Mouse (Mus musculus): ENCODE measurements around the gene Smim20. TPM values are rescaled to one million over a fixed set of nuclear protein-coding genes. Genes with fewer than 3 reads are reported as not detected.
A peak's percentile ranks its signal among the peaks of the same experiment; 100 is the strongest.

Gene Smim20
- polyA plus RNA-seq, 1 experiment from 2014 or later, result 171 TPM

GRCm38 (mm10) chr5:53242865-53243499 is 23.9 kb upstream of the Smim20 start:
- Histone ChIP-seq H3K36me3 (no peaks in the 10 kb centered on the region), H3K9me3 (replicated peaks) (no peaks in the 10 kb centered on the region), H3K4me2 (no peak overlapping the region), H3K9ac (no peak overlapping the region), H3K4me1 (replicated peaks) (peaks cover 11% of the 10 kb centered on the region), H3K4me3 (no peak overlapping the region), H3K27ac (no peak overlapping the region), H3K27me3 (no peaks in the 10 kb centered on the region)
- no peak for ATAC-seq (replicated peaks; ENCODE audit: insufficient number of reproducible peaks, insufficient read depth, low FRiP score, low read depth)
- WGBS, result 78% methylated on average over 7 of the region's 7 CpGs

- no peak overlapping the region for H3K4me3 ChIP-seq
- H3K4me1 ChIP-seq (replicated peaks), result peaks cover 11% of the 10 kb centered on the region
- 68% methylated on average over 10 of the region's 10 CpGs for WGBS
- H3K9me3 ChIP-seq (replicated peaks), result no peaks in the 10 kb centered on the region
- no peak overlapping the region for H3K27ac ChIP-seq
- ATAC-seq (replicated peaks; ENCODE audit: insufficient number of reproducible peaks, insufficient read depth, low FRiP score, low read depth), result no peak
- H3K27me3 ChIP-seq, result no peaks in the 10 kb centered on the region
- no peak overlapping the region for H3K9ac ChIP-seq
- no peaks in the 10 kb centered on the region for H3K36me3 ChIP-seq
- no peak overlapping the region for H3K4me2 ChIP-seq
These were observed 22.9 kb upstream of the Smim20 start for GRCm38 (mm10) chr5:53243933-53244332.

- Histone ChIP-seq H3K27ac (no peak overlapping the region), H3K36me3 (no peaks in the 10 kb centered on the region), H3K9ac (no peak overlapping the region), H3K9me3 (replicated peaks) (no peaks in the 10 kb centered on the region), H3K4me3 (no peak overlapping the region), H3K27me3 (no peaks in the 10 kb centered on the region), H3K4me2 (no peak overlapping the region), H3K4me1 (replicated peaks) (peaks cover 15% of the 10 kb centered on the region)
- WGBS, result 84% methylated on average over 11 of the region's 11 CpGs
- ATAC-seq (replicated peaks; ENCODE audit: insufficient number of reproducible peaks, insufficient read depth, low FRiP score, low read depth), result no peak
These were observed 18.4 kb upstream of the Smim20 start for GRCm38 (mm10) chr5:53248499-53248898.

DNA sequence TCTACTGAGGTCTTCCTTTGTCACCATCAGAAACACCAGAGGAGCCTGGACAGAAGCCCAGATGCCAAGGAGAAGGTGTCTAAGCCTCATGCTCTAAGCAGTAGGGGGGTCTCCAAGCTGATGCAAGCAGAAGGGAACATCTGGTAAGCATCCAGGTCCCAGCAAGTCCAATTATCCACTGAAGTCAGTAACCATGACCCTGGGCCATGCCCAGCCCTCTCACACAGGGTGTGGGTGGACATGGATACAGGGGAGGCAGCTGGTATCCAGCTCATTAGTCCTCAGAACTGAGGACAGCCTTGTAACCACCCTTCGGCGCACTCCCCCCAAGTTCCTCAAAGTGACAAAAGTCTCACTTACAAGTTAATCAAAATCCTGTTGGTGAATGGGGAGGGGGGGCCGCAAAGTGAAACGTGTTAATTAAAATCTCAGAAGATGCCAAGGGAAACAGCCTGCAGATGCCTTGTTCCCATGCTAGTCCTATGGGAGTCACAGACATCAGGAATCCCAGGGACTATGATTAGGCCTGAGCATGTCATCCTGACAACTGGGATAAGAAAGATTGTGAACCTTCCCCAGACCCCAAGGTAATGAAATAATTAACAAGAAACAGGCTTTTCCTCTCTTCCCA is 17.3 kb upstream of the Smim20 start:
- ATAC-seq (replicated peaks; ENCODE audit: insufficient number of reproducible peaks, insufficient read depth, low FRiP score, low read depth), result no peak
- Histone ChIP-seq H3K4me3 (no peak overlapping the region), H3K9me3 (replicated peaks) (no peaks in the 10 kb centered on the region), H3K4me2 (no peak overlapping the region), H3K27me3 (no peaks in the 10 kb centered on the region), H3K36me3 (no peaks in the 10 kb centered on the region), H3K9ac (no peak overlapping the region), H3K4me1 (replicated peaks) (peaks cover 15% of the 10 kb centered on the region), H3K27ac (no peak overlapping the region)
- WGBS, result 75% methylated on average over 4 of the region's 4 CpGs

GRCm38 (mm10) chr5:53254154-53254553 is 12.7 kb upstream of the Smim20 start:
- H3K9ac ChIP-seq, result no peak overlapping the region
- no peak overlapping the region for H3K27ac ChIP-seq
- H3K27me3 ChIP-seq, result peaks cover 6% of the 10 kb centered on the region; the same call in 1 of the 2 replicates
- WGBS, result 85% methylated on average over 5 of the region's 5 CpGs
- H3K36me3 ChIP-seq, result no peaks in the 10 kb centered on the region
- H3K4me2 ChIP-seq, result no peak overlapping the region
- no peaks in the 10 kb centered on the region for H3K9me3 ChIP-seq (replicated peaks)
- H3K4me1 ChIP-seq (replicated peaks), result peaks cover 32% of the 10 kb centered on the region
- H3K4me3 ChIP-seq, result no peak overlapping the region
- ATAC-seq (replicated peaks; ENCODE audit: insufficient number of reproducible peaks, insufficient read depth, low FRiP score, low read depth), result no peak

DNA sequence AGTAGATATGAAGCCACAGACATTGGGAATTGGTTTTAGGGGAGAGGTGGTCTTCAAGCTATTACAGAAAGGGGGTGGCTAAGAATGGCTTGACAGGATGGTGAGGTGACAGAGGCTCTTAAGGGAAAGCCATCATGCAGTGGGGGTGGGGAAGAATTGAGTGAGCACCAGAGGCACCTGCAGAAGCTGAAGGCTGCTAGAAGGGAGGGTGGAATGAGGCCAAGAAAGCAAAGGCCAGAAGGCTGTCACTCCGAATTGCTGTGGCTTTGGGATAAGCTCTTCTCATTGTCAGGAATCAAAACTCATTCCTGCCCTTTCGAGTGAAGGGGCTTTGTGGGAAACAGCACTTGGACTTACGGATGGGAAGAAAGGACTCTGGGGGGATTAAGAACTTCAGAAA is 12.1 kb upstream of the Smim20 start:
- ATAC-seq (replicated peaks; ENCODE audit: insufficient number of reproducible peaks, insufficient read depth, low FRiP score, low read depth), result no peak
- Histone ChIP-seq H3K36me3 (no peaks in the 10 kb centered on the region), H3K27me3 (peaks cover 7% of the 10 kb centered on the region; the same call in 1 of the 2 replicates), H3K4me2 (no peak overlapping the region), H3K9me3 (replicated peaks) (no peaks in the 10 kb centered on the region), H3K4me3 (no peak overlapping the region), H3K9ac (no peak overlapping the region), H3K4me1 (replicated peaks) (peaks cover 32% of the 10 kb centered on the region), H3K27ac (no peak overlapping the region)
- 65% methylated on average over 3 of the region's 3 CpGs for WGBS

DNA sequence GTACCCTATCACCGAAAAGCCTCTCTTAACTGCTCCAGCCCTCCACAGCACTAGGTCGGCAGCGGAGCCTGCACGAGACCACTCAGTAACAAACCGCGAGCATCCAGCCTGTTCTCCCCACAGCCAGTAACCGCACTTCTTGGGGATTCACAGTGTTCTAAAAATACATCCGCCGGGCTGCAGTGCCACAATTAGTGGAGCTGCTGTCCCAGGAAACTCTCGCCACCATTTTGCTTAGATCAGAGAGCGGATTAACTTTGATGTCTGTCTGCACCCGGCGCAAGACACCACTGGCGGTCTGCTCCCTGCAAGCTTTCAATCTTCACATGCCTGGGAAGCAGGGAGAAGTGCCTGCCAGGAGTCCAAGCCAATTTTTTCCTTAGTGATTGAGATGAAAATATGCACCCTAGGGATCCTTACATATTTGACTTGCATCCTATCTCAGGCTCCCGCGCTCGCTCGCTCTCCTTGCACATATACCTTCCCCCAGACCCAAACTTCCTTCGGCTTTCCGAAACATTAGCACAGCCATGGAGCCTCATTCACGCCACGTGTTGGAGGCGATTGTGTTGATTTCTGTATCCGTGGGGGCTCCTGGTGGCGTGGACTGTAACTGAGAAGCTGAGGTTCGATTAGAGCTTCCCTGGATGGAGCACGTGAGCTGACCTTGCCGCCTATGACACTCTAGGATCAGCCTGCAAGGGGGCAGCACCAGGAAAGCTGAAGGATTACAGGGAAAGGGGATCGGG is 8.7 kb upstream of the Smim20 start:
- Histone ChIP-seq H3K4me1 (replicated peaks) (peaks cover 18% of the 10 kb centered on the region), H3K4me2 (peak overlapping the region; percentile 68), H3K36me3 (no peaks in the 10 kb centered on the region), H3K27me3 (peaks cover 7% of the 10 kb centered on the region; the same call in 1 of the 2 replicates), H3K27ac (peak overlapping the region; percentile 12), H3K4me3 (peak overlapping the region; percentile 41), H3K9me3 (replicated peaks) (no peaks in the 10 kb centered on the region), H3K9ac (peak overlapping the region; percentile 38; the same call in 1 of the 2 replicates)
- 3% methylated on average over 29 of the region's 29 CpGs for WGBS
- peak; percentile 48 for ATAC-seq (replicated peaks; ENCODE audit: insufficient number of reproducible peaks, insufficient read depth, low FRiP score, low read depth)

- no peaks in the 10 kb centered on the region for H3K9me3 ChIP-seq (replicated peaks)
- ATAC-seq (replicated peaks; ENCODE audit: insufficient number of reproducible peaks, insufficient read depth, low FRiP score, low read depth), result no peak
- peaks cover 7% of the 10 kb centered on the region; the same call in 1 of the 2 replicates for H3K27me3 ChIP-seq
- no peak overlapping the region for H3K27ac ChIP-seq
- 64% methylated on average over 5 of the region's 5 CpGs for WGBS
- H3K4me1 ChIP-seq (replicated peaks), result peaks cover 18% of the 10 kb centered on the region
- H3K4me2 ChIP-seq, result no peak overlapping the region
- no peak overlapping the region for H3K9ac ChIP-seq
- no peak overlapping the region for H3K4me3 ChIP-seq
- no peaks in the 10 kb centered on the region for H3K36me3 ChIP-seq
These were observed 7.0 kb upstream of the Smim20 start for GRCm38 (mm10) chr5:53259894-53260293.

DNA sequence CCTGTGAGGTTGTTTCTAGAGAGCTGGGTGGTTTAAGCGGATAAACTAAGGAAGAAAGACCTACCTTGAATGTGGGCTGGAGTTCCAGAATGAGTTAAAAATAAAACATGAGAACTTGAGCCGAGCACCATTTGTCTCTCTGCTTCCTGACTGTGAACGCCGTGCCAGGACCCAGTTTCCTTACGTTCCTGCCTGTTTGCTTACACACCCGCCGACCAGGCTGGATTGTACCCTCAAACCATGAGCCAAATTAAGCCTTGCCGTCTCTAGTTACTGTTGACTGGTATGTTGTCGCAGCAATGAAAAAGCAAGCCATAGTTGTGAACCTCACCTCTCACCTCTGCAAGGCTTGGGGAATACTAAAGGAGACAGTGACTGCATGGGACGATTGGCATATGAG is 4.9 kb upstream of the Smim20 start:
- no peaks in the 10 kb centered on the region for H3K9me3 ChIP-seq (replicated peaks)
- no peak overlapping the region for H3K4me3 ChIP-seq
- no peak overlapping the region for H3K27ac ChIP-seq
- no peak overlapping the region for H3K9ac ChIP-seq
- H3K36me3 ChIP-seq, result no peaks in the 10 kb centered on the region
- 68% methylated on average over 10 of the region's 10 CpGs for WGBS
- peaks cover 18% of the 10 kb centered on the region for H3K4me1 ChIP-seq (replicated peaks)
- peaks cover 7% of the 10 kb centered on the region; the same call in 1 of the 2 replicates for H3K27me3 ChIP-seq
- no peak overlapping the region for H3K4me2 ChIP-seq
- no peak for ATAC-seq (replicated peaks; ENCODE audit: insufficient number of reproducible peaks, insufficient read depth, low FRiP score, low read depth)

GRCm38 (mm10) chr5:53264061-53264460 is 2.8 kb upstream of the Smim20 start:
- Histone ChIP-seq H3K27ac (no peak overlapping the region), H3K27me3 (peaks cover 2% of the 10 kb centered on the region; the same call in 1 of the 2 replicates), H3K4me2 (no peak overlapping the region), H3K36me3 (no peaks in the 10 kb centered on the region), H3K9me3 (replicated peaks) (no peaks in the 10 kb centered on the region), H3K9ac (no peak overlapping the region), H3K4me1 (replicated peaks) (peaks cover 16% of the 10 kb centered on the region), H3K4me3 (no peak overlapping the region)
- no peak for ATAC-seq (replicated peaks; ENCODE audit: insufficient number of reproducible peaks, insufficient read depth, low FRiP score, low read depth)
- WGBS, result 70% methylated on average over 5 of the region's 5 CpGs

DNA sequence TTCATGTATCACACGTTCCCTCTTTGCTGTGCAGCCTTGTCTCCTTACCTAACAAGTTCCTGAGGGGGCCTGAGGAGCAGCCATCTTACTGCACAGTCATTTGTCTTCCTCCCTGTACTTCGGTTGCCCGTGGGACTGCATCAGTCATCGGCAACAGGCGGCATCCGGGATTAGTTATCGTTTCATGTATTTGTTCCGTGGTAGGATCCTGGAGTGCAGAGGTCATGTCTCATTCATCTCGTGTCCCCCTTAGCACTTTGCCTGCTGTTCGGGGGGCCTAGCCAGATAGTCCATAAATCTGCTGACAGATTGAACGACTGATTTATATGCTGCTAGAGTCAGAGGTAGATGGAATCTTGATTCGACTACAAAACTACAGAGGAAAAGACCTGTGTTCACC is 1.1 kb upstream of the Smim20 start:
- Histone ChIP-seq H3K4me1 (replicated peaks) (peaks cover 28% of the 10 kb centered on the region), H3K4me2 (no peak overlapping the region), H3K27ac (no peak overlapping the region), H3K9me3 (replicated peaks) (no peaks in the 10 kb centered on the region), H3K9ac (no peak overlapping the region), H3K36me3 (no peaks in the 10 kb centered on the region), H3K4me3 (no peak overlapping the region), H3K27me3 (no peaks in the 10 kb centered on the region)
- 83% methylated on average over 12 of the region's 12 CpGs for WGBS
- ATAC-seq (replicated peaks; ENCODE audit: insufficient number of reproducible peaks, insufficient read depth, low FRiP score, low read depth), result no peak

Data from heart, embryonic 15.5 days (tissue).